Mouse (Mus musculus): ENCODE results near the gene As3mt. TPM values are rescaled to one million over a fixed set of nuclear protein-coding genes. Genes with fewer than 3 reads are reported as not detected.

The As3mt gene
- polyA plus RNA-seq, 1 experiment: 2.9 TPM

- H3K36me3 ChIP-seq (ENCODE audit: control insufficient read depth, insufficient read depth, low read length, poor library complexity, severe bottlenecking): no peaks in the 10 kb centered on the region
- no peak for TF ChIP-seq POLR2A (IDR thresholded peaks at IDR 0.05; ENCODE audit: insufficient read depth, low read length)
- no peak for TF ChIP-seq EP300 (IDR thresholded peaks at IDR 0.05; ENCODE audit: insufficient read depth, low read depth, low read length)
- no peak for TF ChIP-seq CTCF (IDR thresholded peaks at IDR 0.05; ENCODE audit: low read depth, low read length)
- no peaks in the 10 kb centered on the region for H3K27me3 ChIP-seq (ENCODE audit: control insufficient read depth, insufficient read depth, low read length, poor library complexity, severe bottlenecking)
- H3K9ac ChIP-seq (ENCODE audit: low read depth, poor library complexity, severe bottlenecking): no peak overlapping the region
- no peaks in the 10 kb centered on the region for H3K9me3 ChIP-seq (replicated peaks; ENCODE audit: control insufficient read depth, insufficient read depth, low read length, poor library complexity, severe bottlenecking)
- no peak overlapping the region for H3K27ac ChIP-seq (ENCODE audit: insufficient read depth, low read length)
- H3K4me1 ChIP-seq (ENCODE audit: control insufficient read depth, insufficient read depth, low read length): peaks cover 2% of the 10 kb centered on the region
- H3K4me3 ChIP-seq (ENCODE audit: low read depth, low read length): no peak overlapping the region
Observed at GRCm38 (mm10) chr19:46706540-46707295, 540 bp upstream of the As3mt start.

- no peak for TF ChIP-seq POLR2A (IDR thresholded peaks at IDR 0.05; ENCODE audit: insufficient read depth, low read length)
- TF ChIP-seq EP300 (IDR thresholded peaks at IDR 0.05; ENCODE audit: insufficient read depth, low read depth, low read length): no peak
- TF ChIP-seq CTCF (IDR thresholded peaks at IDR 0.05; ENCODE audit: low read depth, low read length): no peak
- Histone ChIP-seq H3K4me1 (ENCODE audit: control insufficient read depth, insufficient read depth, low read length) (peaks cover 2% of the 10 kb centered on the region), H3K9ac (ENCODE audit: low read depth, poor library complexity, severe bottlenecking) (no peak overlapping the region), H3K27me3 (ENCODE audit: control insufficient read depth, insufficient read depth, low read length, poor library complexity, severe bottlenecking) (no peaks in the 10 kb centered on the region), H3K36me3 (ENCODE audit: control insufficient read depth, insufficient read depth, low read length, poor library complexity, severe bottlenecking) (no peaks in the 10 kb centered on the region), H3K4me3 (ENCODE audit: low read depth, low read length) (no peak overlapping the region), H3K9me3 (replicated peaks; ENCODE audit: control insufficient read depth, insufficient read depth, low read length, poor library complexity, severe bottlenecking) (no peaks in the 10 kb centered on the region), H3K27ac (ENCODE audit: insufficient read depth, low read length) (no peak overlapping the region)
Observed at GRCm38 (mm10) chr19:46710614-46711013, 3.4 kb downstream of the As3mt start.

- no peak overlapping the region for H3K9ac ChIP-seq (ENCODE audit: low read depth, poor library complexity, severe bottlenecking)
- no peak overlapping the region for H3K4me3 ChIP-seq (ENCODE audit: low read depth, low read length)
- TF ChIP-seq EP300 (IDR thresholded peaks at IDR 0.05; ENCODE audit: insufficient read depth, low read depth, low read length) (no peak), CTCF (IDR thresholded peaks at IDR 0.05; ENCODE audit: low read depth, low read length) (no peak), POLR2A (IDR thresholded peaks at IDR 0.05; ENCODE audit: insufficient read depth, low read length) (no peak)
- H3K4me1 ChIP-seq (ENCODE audit: control insufficient read depth, insufficient read depth, low read length): no peaks in the 10 kb centered on the region
- no peaks in the 10 kb centered on the region for H3K36me3 ChIP-seq (ENCODE audit: control insufficient read depth, insufficient read depth, low read length, poor library complexity, severe bottlenecking)
- no peaks in the 10 kb centered on the region for H3K27me3 ChIP-seq (ENCODE audit: control insufficient read depth, insufficient read depth, low read length, poor library complexity, severe bottlenecking)
- H3K9me3 ChIP-seq (replicated peaks; ENCODE audit: control insufficient read depth, insufficient read depth, low read length, poor library complexity, severe bottlenecking): no peaks in the 10 kb centered on the region
- no peak overlapping the region for H3K27ac ChIP-seq (ENCODE audit: insufficient read depth, low read length)
Observed at GRCm38 (mm10) chr19:46714234-46714633, 7.0 kb downstream of the As3mt start.

GRCm38 (mm10) chr19:46715016-46715415 lies 7.8 kb downstream of the As3mt start:
- no peak for TF ChIP-seq EP300 (IDR thresholded peaks at IDR 0.05; ENCODE audit: insufficient read depth, low read depth, low read length)
- no peak for TF ChIP-seq POLR2A (IDR thresholded peaks at IDR 0.05; ENCODE audit: insufficient read depth, low read length)
- TF ChIP-seq CTCF (IDR thresholded peaks at IDR 0.05; ENCODE audit: low read depth, low read length): no peak

GRCm38 (mm10) chr19:46718150-46718549 lies 10.9 kb downstream of the As3mt start:
- H3K4me1 ChIP-seq (ENCODE audit: control insufficient read depth, insufficient read depth, low read length): no peaks in the 10 kb centered on the region
- no peak for TF ChIP-seq POLR2A (IDR thresholded peaks at IDR 0.05; ENCODE audit: insufficient read depth, low read length)
- no peak for TF ChIP-seq CTCF (IDR thresholded peaks at IDR 0.05; ENCODE audit: low read depth, low read length)
- H3K27ac ChIP-seq (ENCODE audit: insufficient read depth, low read length): no peak overlapping the region
- no peaks in the 10 kb centered on the region for H3K36me3 ChIP-seq (ENCODE audit: control insufficient read depth, insufficient read depth, low read length, poor library complexity, severe bottlenecking)
- no peaks in the 10 kb centered on the region for H3K9me3 ChIP-seq (replicated peaks; ENCODE audit: control insufficient read depth, insufficient read depth, low read length, poor library complexity, severe bottlenecking)
- no peak overlapping the region for H3K9ac ChIP-seq (ENCODE audit: low read depth, poor library complexity, severe bottlenecking)
- no peaks in the 10 kb centered on the region for H3K27me3 ChIP-seq (ENCODE audit: control insufficient read depth, insufficient read depth, low read length, poor library complexity, severe bottlenecking)
- no peak overlapping the region for H3K4me3 ChIP-seq (ENCODE audit: low read depth, low read length)

More at GRCm38 (mm10) chr19:46715016-46715415, 7.8 kb downstream of the As3mt start:
- no peaks in the 10 kb centered on the region for H3K9me3 ChIP-seq (replicated peaks; ENCODE audit: control insufficient read depth, insufficient read depth, low read length, poor library complexity, severe bottlenecking)
- H3K4me1 ChIP-seq (ENCODE audit: control insufficient read depth, insufficient read depth, low read length): no peaks in the 10 kb centered on the region
- no peak overlapping the region for H3K27ac ChIP-seq (ENCODE audit: insufficient read depth, low read length)
- H3K4me3 ChIP-seq (ENCODE audit: low read depth, low read length): no peak overlapping the region
- H3K36me3 ChIP-seq (ENCODE audit: control insufficient read depth, insufficient read depth, low read length, poor library complexity, severe bottlenecking): no peaks in the 10 kb centered on the region
- H3K9ac ChIP-seq (ENCODE audit: low read depth, poor library complexity, severe bottlenecking): no peak overlapping the region
- no peaks in the 10 kb centered on the region for H3K27me3 ChIP-seq (ENCODE audit: control insufficient read depth, insufficient read depth, low read length, poor library complexity, severe bottlenecking)

- peak; percentile 68 for TF ChIP-seq CTCF (IDR thresholded peaks at IDR 0.05; ENCODE audit: low read depth, low read length)
- no peak for TF ChIP-seq POLR2A (IDR thresholded peaks at IDR 0.05; ENCODE audit: insufficient read depth, low read length)
- Histone ChIP-seq H3K9ac (ENCODE audit: low read depth, poor library complexity, severe bottlenecking) (no peak overlapping the region), H3K27ac (ENCODE audit: insufficient read depth, low read length) (no peak overlapping the region), H3K9me3 (replicated peaks; ENCODE audit: control insufficient read depth, insufficient read depth, low read length, poor library complexity, severe bottlenecking) (no peaks in the 10 kb centered on the region), H3K27me3 (ENCODE audit: control insufficient read depth, insufficient read depth, low read length, poor library complexity, severe bottlenecking) (no peaks in the 10 kb centered on the region), H3K36me3 (ENCODE audit: control insufficient read depth, insufficient read depth, low read length, poor library complexity, severe bottlenecking) (no peaks in the 10 kb centered on the region), H3K4me3 (ENCODE audit: low read depth, low read length) (no peak overlapping the region; the same call in 1 of the 2 replicates), H3K4me1 (ENCODE audit: control insufficient read depth, insufficient read depth, low read length) (no peaks in the 10 kb centered on the region)
Observed at GRCm38 (mm10) chr19:46724411-46724810, 17.2 kb downstream of the As3mt start.
